Mouse (Mus musculus) inflammation-experienced regulatory T-cells, adult 6 months (primary cell): ENCODE measurements around the gene Tmprss12. TPM values are rescaled to one million over a fixed set of nuclear protein-coding genes. Genes with fewer than 3 reads are reported as not detected.
"Not testable (repeated sequence)": the region's sequence is repeated elsewhere in the genome, so short reads cannot be mapped to it uniquely, and the experiment has no call there.

Experiments
- ATAC-seq: one replicate; pipeline ENCODE4 v1.8.0; 2017
- polyA plus RNA-seq, 3 experiments: library from polyadenylated mRNA; unstranded; fragments of 100-300 nt; shearing (Covaris generic); gene quantifications; one replicate each; pipeline ENCODE4 v1.2.1; 2017

The Tmprss12 gene
- polyA plus RNA-seq, 3 experiments from 2014 or later, result not detected

DNA sequence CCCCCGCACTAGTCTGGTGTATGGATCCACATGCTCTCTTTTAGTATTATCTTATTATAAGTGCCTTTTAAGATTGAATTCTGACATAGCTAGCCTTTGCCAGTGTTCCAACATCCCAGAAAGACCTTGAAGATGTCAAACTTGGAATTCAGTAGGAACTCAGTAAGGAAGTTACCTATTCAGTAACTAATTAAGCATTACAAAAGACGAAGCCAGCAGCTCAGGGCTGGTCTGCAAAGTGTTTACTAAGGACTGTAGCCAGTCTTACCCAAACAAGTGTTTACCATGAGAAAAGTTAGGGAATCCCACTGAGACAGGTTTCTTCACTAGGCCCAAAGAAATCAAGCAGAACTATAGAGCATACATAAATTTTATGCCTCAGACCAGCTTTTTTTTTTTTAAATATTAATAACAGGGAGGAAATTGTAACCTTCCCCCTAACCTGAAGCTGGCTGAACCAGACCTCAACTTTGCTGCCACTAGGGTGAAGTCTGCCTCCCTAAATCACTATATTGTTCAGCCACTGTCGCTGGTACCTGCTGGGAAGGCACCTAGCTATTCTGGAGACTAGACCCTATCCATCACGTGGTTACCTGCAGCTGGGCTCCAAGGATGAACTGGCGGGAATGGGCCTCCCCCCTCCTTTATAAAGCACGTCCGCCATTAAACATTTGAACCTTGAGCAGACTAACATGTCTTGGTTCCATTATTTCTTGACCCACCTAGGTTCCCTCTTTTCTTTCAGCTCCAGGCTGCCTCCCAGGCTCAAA, 5.7 kb upstream of the Tmprss12 start:
- ATAC-seq, result no peak

DNA sequence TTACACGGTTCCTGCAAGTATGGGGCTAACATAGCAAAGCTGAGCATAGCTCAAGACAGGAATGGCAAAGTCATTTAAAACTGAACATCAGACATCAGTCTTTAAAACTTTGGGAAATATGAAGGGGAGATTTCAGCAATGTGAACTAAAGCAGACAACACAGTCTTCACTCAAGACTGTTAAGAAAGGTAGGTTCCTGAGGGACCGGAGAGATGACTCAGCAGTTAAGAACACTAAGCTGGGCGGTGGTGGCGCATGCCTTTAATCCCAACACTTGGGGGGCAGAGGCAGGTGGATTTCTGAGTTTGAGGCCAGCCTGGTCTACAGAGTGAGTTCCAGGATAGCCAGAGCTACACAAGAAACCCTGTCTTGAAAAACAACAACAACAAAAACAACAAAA, 4.2 kb upstream of the Tmprss12 start:
- ATAC-seq, result no peak

DNA sequence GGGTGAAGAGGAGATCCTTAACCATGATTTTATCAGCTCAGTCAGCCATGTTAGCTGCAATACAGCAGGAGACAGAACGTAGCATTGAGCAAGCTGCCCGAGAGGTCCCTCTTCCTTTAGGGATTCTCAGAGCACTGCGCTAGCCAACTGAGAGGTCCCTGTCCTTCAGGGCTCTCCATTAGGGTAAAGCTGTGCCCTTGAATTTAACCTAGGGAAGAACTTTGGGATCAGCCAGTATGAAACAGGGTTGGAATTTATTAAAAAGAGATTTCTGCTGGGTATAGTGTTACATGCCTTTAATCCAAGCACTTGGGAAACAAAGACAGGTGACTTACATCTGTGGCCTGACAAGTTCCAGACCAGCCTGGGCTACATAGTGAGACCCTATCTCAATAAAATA, 3.1 kb upstream of the Tmprss12 start:
- no peak for ATAC-seq

DNA sequence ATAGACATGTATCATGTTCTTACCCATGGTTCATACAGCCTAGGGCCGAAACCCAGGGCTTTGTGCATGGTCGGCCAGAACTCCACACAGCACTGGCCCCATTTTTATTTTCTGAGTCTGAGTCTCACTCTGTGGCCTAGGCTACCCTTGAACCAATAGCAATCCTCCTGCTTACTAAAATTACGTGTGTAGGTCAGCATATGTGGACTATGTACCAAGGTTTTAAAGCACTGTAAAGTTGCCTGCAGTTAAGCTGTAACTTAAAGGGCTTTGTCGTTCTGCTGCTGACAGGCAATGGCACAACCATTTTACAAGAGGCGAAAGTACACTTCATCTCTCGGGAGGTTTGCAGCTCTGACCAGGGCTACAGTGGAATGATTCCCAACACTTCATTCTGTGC, 8.3 kb downstream of the Tmprss12 start:
- ATAC-seq, result no peak

DNA sequence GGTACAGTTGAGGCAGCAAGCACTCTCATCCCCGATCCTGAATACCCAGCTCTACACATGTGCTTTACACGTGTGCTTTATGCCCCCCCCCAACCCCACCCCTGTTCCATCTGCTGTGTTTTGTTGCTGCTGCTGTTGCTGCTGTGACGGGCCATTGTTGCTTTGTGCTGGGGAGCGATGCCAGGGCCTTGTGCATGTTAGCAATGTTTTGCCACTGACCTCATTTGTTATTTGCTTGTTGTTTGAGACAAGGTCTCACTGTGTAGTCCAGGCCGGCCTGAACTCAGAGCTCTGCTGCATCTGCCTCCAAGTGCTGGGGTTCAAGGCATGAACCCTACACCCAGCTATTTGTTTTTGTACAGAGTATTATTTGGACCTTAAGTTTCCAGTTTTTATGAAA, 10.2 kb downstream of the Tmprss12 start:
- no peak for ATAC-seq

DNA sequence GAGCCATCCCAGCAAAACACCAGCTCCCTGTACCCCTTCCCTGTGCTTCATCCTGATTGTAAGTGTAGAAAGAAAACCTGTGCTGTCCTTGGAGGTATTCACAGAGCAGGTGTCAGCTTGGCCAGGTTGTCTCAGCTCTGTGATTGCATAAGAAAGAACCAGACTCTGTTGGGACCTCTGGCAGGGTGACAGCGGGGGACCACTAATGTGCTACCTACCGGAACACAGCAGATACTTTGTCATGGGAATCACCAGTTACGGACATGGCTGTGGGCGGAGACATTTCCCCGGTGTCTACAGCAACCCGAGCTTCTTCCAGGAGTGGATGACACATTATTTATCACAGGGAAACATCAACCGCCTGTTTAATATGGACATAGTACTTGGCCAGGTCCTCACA, 11.7 kb downstream of the Tmprss12 start:
- no peak for ATAC-seq

DNA sequence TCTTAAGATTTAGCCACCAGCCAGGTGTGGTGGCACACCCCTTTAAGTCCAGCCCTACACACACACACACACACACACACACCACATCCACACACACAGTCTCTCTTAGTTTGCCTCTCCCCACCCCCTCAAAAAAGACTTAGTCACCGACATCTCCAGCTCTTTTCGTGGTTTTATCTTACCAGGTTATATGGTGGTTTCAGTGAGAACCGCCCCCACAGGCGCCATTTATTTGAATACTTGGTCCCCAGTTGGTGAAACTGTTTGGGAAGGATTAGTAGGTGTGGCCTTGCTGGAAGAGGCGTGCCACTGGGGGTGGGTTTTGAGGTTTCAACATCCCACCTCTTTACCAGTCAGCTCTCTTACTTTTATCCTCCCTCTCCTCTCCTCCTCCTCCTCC, 17.2 kb downstream of the Tmprss12 start:
- no peak for ATAC-seq

DNA sequence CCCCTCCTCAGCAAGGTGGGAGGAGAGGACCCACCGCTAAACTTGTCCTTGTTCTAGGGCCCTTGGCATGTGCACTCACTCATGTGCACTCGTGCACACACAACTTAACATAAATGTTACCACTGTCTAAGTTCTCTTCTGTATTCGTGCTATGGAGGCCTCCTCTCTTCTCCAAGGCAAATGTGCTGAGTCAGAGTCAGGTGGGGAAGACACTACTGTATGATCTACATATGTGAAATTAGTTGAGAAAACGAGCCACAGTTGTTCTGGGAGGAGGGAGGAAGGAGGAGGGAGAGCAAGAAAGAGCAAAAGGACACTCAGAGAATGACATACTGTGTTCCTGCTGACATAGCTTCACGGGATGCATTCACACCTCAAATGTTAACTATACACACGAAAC, 19.9 kb downstream of the Tmprss12 start:
- ATAC-seq, result no peak

DNA sequence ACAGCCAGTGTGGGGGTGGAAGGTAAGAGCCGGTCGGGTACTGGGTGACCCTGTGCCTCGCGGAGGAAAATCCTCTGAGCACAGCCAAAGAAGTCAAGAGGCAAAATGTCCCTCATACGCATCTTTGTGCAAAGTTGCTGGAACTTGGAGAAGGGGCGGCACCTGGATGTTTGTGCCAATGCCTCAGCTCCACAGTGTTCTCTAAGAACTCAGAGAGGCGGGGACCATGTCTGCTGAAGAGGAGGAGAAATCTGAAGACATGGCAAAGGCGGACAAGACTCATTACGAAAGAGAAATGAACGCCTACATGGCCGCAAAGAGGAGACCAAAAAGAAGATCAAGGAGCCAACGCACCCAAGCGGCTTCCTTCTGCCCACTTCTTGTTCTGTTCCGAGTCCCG, 20.9 kb downstream of the Tmprss12 start:
- no peak for ATAC-seq

DNA sequence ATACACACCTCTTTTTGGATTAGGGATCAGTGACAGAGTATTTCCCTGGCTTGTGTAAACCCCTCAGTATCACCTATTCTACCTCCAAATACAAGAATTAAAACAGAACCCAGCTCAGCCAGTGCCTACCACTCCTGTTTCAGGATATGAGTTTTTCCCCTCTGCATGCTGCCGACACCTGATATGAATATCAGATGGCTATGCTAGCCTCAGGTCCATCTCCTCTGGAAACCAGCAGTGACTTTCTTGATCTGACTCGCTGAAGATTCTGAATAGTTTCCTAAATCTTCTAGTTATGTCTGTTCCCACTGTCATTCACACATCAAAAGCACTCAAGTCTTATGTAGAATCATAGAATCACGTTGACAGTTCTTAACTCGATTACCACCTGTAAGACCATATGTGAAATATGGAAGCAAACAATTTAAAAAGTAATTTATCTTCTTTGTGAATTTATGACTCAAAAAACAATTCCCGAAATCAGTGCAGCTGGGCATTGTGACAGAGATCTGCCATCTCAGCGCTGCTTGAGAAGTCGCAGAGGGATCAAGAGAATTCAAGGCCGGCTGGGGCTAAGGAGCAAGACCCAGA, 22.9 kb downstream of the Tmprss12 start:
- ATAC-seq, result no peak

DNA sequence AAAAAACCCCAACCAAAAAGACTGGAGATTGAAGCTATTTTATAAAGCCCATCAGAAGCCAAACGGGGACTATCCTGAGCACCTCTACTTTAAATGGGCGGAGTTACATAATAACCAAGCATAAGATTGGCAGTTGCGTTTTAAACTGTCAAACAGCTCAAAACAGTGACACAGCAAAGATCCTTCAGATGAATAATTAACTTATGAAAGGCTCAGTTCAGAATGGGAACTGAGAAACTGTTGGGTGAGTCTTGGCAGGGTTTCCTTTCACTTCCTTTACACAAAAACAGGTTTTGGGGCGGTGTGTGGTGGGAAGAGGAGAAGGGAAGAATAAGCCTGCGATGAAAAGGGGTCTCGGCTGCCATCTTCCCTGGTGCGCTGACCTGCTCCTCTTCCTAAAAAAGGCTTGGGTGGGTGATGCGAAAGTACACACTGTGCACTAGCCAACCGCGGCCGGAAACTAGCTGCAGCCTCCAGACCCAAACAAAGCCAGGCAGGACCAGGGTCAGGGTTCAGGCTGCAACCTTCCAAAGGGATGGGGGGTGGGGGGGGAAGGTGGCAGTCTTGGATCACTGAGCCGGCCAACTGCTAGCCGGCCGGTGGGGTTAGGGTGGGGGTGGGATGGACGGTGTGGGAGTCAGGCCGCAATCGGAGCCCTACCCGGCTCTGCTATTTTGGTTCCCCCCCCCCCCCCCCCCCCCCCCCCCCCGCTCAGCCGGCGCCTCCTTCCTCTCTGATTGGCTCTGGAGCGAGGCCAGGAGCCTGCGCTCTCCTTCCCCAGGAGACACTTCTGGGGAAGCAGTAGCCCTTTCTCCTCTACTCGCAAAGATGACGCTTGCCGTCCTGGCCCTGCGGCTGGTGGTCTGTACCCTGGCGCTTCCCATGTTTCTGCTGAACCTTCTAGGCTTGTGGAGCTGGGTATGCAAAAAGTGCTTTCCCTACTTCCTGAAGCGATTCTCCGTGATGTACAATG, 23.7 kb downstream of the Tmprss12 start, which contains the start of gene Mettl7a1:
TSS of gene Mettl7a1 (plus strand) at position 122 of the 973 bp plus-strand sequence.
- peak; percentile 72 for ATAC-seq

DNA sequence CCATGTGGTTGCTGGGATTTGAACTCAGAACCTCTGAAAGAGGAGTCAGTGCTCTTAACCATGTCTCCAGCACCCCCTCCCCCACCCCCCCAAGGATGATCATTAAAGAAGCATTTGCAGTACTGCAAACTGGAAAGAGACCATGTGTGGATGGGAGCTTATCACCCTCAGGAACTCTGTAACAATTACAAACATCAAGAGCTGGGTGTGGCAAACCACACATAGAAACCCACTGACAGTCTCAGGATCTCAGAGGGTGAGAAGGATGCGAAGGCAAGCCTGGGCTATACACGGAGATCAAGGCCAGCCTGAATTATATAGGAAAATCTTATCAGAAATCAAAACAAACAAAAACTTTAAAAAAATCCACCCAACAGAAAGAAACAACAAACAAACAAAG, 25.6 kb downstream of the Tmprss12 start:
- no peak for ATAC-seq

DNA sequence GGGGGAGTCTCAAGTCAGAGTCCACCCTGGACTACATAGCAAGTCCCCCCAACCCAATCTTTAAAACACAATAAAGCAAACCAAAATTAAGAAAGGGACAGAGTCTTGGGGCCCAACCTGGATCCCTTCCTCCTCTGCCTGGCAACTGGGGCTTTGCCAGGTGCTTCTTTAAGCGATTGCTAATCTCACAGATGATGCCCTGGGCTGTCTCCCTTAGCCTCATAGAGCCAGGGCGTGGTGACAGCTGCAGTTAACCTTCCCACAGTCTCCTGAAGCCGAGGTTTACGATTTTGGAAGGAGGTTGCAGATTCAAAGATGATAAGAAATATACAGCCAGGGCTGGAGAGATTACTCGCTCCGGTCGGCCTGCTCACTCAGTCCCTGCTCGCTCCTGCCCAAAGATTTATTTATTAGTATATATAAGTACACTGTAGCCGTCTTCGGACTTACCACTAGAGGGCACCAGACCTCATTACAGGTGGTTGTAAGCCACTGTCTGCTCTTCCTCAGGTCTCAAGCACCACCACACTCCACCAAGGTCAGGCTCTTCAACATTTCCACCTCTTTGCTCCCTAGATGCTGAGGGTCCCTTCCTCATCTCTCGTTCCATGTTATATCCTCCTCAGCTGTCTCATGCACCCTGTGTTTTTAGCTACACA, 26.9 kb downstream of the Tmprss12 start:
- ATAC-seq, result peak; percentile 46

DNA sequence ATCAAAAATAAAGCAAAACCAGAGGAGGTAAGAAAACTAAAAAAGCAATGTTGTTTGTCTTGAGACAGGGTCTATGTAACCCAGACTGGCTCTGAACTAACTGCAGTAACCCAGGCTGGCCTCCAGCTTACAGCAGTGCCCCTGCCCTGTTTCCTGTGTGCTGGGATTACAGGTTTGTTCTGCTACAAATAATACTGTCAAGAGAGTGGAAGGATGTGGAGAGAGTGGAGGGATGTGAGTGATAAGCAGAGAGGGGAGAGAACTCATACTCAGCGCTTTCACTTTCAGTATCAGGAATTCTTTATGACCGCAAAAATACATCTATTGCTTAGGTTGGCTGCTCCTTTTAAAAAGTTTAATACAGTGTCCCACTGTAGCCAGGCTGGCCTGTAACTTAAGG, 31.7 kb downstream of the Tmprss12 start:
- peak; percentile 90 for ATAC-seq

DNA sequence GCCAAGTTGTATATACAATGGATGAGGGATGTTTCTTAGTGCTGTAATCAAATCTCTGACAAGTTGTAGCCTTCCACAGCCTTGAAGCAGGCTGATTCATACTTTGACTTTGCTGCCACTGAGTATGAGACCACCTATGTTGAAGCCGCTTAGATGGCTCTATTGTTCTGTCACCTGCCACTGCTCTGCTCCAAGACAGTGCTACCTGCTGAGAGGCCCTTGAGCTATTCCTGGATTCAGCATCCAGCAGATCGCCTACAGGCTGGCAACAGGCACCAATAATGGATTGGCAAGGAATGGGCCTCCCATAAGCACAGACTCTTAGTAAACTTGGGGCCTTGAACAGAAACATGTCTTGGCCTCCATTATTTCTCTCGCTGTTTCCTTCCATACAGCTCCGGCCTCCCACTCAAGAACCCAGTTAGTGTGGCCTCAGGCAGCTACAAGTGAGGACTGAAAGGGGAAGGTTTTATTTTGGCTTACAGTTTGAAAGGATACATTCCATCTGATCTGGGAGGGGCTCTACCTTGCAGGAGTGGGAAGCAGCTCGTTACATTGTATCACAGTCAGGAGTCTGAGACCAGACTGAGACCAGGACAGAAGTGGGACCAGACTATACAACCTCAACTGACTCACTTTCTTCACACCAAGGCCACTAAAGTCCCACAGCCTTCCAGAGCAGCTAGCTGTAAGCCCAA, 34.0 kb downstream of the Tmprss12 start:
- no peak for ATAC-seq

DNA sequence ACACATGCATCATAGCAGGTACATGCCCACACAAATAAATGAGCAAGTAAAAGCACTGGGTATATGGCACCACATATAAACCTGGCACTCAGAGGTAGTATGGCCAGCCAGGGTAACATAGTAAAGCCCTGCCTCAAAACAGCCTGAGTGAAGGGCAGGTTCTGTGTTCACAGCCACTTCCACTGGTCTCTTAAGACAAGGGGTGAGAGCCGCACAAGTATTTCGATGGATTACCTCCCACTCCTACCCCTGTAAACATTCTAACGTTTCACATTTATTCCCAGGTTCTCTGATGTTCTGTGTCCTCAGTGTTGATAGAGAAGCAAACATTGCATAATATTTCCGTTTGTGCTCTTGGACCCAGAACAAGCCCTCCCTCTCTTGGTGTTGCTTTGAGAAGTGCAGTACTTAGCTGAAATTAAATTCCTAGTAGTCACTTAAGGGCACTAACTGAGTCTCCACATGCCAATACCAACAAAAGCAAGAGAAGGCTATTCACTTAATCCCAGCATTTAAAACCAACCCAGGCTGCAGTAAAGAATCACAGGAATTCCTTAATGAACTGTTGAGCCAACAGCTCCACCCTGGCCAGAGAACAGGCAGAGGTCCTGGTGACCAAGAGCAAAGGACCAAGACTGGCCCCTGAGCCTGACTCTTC, 37.5 kb downstream of the Tmprss12 start:
- ATAC-seq, result not testable (repeated sequence)

DNA sequence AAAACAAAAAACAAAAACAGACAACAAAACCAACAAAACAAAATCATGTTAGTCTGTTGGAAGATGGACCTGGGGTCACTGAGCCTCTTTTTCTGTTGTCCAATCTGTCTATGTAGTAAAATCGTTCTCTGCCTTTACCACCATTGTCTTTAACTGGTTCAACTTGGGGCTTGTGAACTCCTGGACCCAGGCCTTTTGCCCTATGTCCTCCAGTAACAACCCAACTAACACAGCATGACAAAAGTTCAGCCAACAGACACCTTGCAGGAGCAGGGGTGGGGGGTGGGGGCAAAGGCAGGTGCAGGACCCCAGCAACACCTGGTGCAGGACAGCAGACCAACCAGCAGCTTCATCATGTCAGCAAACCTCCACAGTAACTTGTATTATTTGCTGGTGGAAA, 39.2 kb downstream of the Tmprss12 start:
- no peak for ATAC-seq

DNA sequence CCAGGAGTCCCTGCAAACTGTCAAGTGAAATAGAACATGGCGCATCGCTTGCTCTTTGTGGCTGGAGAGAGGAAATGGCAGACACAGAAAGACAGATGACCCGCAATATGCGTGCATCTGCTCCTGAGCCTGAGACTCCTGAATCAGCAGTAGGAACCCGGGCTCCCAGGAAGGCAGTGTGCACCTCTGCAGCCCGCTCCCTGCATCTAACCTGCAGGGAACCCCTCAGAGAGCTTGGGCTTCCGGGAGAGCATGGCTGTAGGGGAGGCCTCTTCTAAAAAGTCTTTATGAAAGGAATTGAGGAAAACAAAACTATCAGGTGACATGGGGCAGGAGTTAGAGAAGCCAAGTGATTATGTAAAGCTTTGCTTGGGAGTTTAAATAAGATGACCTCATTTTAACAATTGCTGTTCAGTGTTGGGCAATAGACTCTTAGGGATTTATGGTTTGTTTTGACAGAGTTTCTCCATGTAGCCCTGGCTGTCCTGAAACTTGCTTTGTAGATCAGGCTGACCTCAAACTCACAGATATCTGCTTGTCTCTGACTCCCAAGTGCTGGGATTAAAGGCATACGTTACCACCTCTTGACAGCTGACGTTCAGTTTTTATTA, 39.8 kb downstream of the Tmprss12 start:
- ATAC-seq, result no peak

DNA sequence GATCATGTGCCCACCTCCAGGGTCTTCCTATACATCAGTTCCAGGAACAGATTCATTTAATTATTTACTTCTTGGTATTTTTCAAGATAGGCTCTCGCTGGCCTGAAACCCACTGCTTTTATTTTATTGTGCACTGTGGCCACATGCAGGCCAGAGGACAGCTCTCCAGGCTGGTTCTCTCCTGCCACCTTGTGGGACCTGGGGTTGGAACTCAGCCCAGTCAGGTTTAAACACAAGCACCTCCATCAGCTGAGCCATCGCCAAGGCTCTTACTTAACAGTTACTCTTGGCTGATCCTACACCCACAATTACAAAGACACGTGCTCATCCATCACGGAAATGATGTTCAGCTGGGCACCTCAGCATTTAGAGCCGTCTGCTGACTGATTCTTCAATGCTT, 40.5 kb downstream of the Tmprss12 start:
- ATAC-seq, result no peak

DNA sequence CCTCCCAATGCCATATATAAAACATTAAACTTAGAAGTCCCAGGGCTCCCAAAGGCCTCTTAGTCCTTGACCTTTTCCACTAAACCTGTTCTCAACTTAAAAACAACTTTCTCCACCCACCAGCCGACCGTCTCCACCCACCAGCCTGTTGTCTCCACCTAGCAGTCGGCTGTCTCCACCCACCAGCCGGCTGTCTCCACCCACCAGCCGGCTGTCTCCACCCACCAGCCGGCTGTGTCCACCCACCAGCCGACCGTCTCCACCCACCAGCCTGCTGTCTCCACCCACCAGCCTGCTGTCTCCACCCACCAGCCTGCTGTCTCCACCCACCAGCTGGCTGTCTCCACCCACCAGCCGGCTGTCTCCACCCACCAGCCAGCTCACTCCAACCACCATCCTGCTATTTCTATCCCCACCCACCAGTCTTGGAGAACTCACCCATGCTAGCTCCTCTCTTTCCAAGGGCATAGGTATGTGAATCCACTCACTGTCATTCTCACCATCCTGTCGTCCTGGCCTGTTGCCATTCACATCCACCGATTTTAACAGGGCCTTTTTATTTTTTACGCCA, 43.5 kb downstream of the Tmprss12 start:
- ATAC-seq, result no peak

DNA sequence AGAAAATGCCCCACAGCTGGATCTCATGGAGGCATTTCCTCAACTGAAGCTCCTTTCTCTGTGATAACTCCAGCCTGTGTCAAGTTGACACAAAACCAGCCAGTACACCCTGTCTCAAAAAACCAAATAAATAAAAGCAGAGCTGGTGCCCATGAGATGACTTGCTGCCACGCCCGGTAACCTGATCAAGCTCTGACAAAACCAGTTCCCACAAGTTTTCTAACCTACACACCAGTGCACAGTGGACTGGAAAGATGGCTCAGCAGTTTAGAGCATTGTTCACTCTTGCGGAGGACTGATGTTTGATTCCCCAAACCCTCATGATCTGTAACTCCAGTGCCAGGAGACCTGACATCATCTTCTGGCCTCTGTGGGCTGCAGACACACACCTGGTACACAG, 44.6 kb downstream of the Tmprss12 start:
- ATAC-seq, result no peak
